Mouse (Mus musculus) hindbrain, embryonic 15.5 days (tissue): Measurements from ENCODE around the gene Plekho2. TPM values are rescaled to one million over a fixed set of nuclear protein-coding genes. Genes with fewer than 3 reads are reported as not detected.

Experiments
- ATAC-seq: fragments of 200-750 bp; cut with Nextera tagmentation; 2 replicates; pipeline ENCODE4 v1.8.0; 2017; ENCODE audit warnings: low read depth, moderate number of reproducible peaks, moderate TSS enrichment; ENCODE audit not compliant: low FRiP score
- H3K27ac ChIP-seq: fragments of 300-500 bp; sonication (generic); replicated peaks from 2 replicates; pipeline ENCODE4 v1.5.1; 2015; ENCODE audit warnings: mild to moderate bottlenecking, inconsistent platforms
- H3K27me3 ChIP-seq: fragments of 300-500 bp; sonication (generic); 2 replicates; pipeline ENCODE4 v1.6.1; 2015; ENCODE audit warnings: control low read depth, inconsistent platforms
- H3K36me3 ChIP-seq: fragments of 300-500 bp; sonication (generic); 2 replicates; pipeline ENCODE4 v1.6.1; 2015; ENCODE audit warnings: control low read depth, inconsistent platforms
- H3K4me1 ChIP-seq: fragments of 300-500 bp; sonication (generic); replicated peaks from 2 replicates; pipeline ENCODE4 v1.6.1; 2015; ENCODE audit warnings: control low read depth, inconsistent platforms
- H3K4me2 ChIP-seq: fragments of 300-500 bp; sonication (generic); 2 replicates; pipeline ENCODE4 v1.6.1; 2015; ENCODE audit warnings: moderate library complexity, mild to moderate bottlenecking, inconsistent platforms
- H3K4me3 ChIP-seq: fragments of 300-500 bp; sonication (generic); 2 replicates; pipeline ENCODE4 v1.5.1; 2015; ENCODE audit warnings: mild to moderate bottlenecking, inconsistent platforms
- H3K9ac ChIP-seq: fragments of 300-500 bp; sonication (generic); 2 replicates; pipeline ENCODE4 v1.6.1; 2015; ENCODE audit warnings: inconsistent platforms
- H3K9me3 ChIP-seq: fragments of 300-500 bp; sonication (generic); 2 replicates; pipeline ENCODE4 v1.6.1; 2016; ENCODE audit warnings: control low read depth, inconsistent platforms
- WGBS: fragments of 180-500 bp; shearing (Covaris S2); methylation state at CpG from one replicate; pipeline ENCODE4 v1.1.7; 2015; 5-methylcytosine and 5-hydroxymethylcytosine counted together
- polyA plus RNA-seq: library from polyadenylated mRNA; unstranded; fragments of >200 nt; fragmentation: Nextera tagmentation; extraction: Ambion mirVana; gene quantifications from 2 replicates; pipeline ENCODE4 v1.2.1, GENCODE M21; 2015

Gene Plekho2
- polyA plus RNA-seq, 1 experiment from 2014 or later: 8.0 TPM

- Histone ChIP-seq H3K4me1 (peaks cover 20% of the 10 kb centered on the region), H3K9ac (no peak overlapping the region), H3K36me3 (no peaks in the 10 kb centered on the region), H3K9me3 (no peaks in the 10 kb centered on the region), H3K27ac (no peak overlapping the region), H3K4me2 (no peak overlapping the region), H3K4me3 (no peak overlapping the region), H3K27me3 (no peaks in the 10 kb centered on the region)
- ATAC-seq: no peak
- 82% methylated on average over 5 of the region's 5 CpGs for WGBS
Measured at GRCm38 (mm10) chr9:65549643-65550042, 30.2 kb downstream of the Plekho2 start.

- no peak for ATAC-seq
- Histone ChIP-seq H3K27ac (no peak overlapping the region), H3K4me3 (no peak overlapping the region), H3K36me3 (no peaks in the 10 kb centered on the region), H3K4me2 (no peak overlapping the region), H3K4me1 (peaks cover 20% of the 10 kb centered on the region), H3K27me3 (no peaks in the 10 kb centered on the region), H3K9me3 (no peaks in the 10 kb centered on the region), H3K9ac (no peak overlapping the region)
- 60% methylated on average over 3 of the region's 3 CpGs for WGBS
Measured at GRCm38 (mm10) chr9:65549139-65549538, 30.7 kb downstream of the Plekho2 start.

- Histone ChIP-seq H3K9me3 (no peaks in the 10 kb centered on the region), H3K4me1 (peaks cover 20% of the 10 kb centered on the region), H3K36me3 (no peaks in the 10 kb centered on the region), H3K4me2 (no peak overlapping the region), H3K27me3 (no peaks in the 10 kb centered on the region), H3K27ac (no peak overlapping the region), H3K9ac (no peak overlapping the region), H3K4me3 (no peak overlapping the region)
- WGBS: 45% methylated on average over 8 of the region's 8 CpGs
- no peak for ATAC-seq
Measured at GRCm38 (mm10) chr9:65548311-65548710, 31.5 kb downstream of the Plekho2 start.

- Histone ChIP-seq H3K9me3 (no peaks in the 10 kb centered on the region), H3K4me2 (no peak overlapping the region), H3K27ac (no peak overlapping the region), H3K4me3 (no peak overlapping the region), H3K9ac (no peak overlapping the region), H3K36me3 (no peaks in the 10 kb centered on the region), H3K27me3 (no peaks in the 10 kb centered on the region), H3K4me1 (peaks cover 20% of the 10 kb centered on the region)
- WGBS: 47% methylated on average over 4 of the region's 4 CpGs
- ATAC-seq: no peak
Measured at GRCm38 (mm10) chr9:65547844-65548243, 32.0 kb downstream of the Plekho2 start.

GRCm38 (mm10) chr9:65547111-65547510 lies 32.7 kb downstream of the Plekho2 start:
- Histone ChIP-seq H3K4me3 (no peak overlapping the region), H3K4me2 (no peak overlapping the region), H3K9me3 (no peaks in the 10 kb centered on the region), H3K9ac (no peak overlapping the region), H3K4me1 (peaks cover 20% of the 10 kb centered on the region), H3K27me3 (no peaks in the 10 kb centered on the region), H3K27ac (no peak overlapping the region), H3K36me3 (no peaks in the 10 kb centered on the region)
- WGBS: 78% methylated on average over 5 of the region's 5 CpGs
- no peak for ATAC-seq

- no peaks in the 10 kb centered on the region for H3K36me3 ChIP-seq
- H3K4me3 ChIP-seq: no peak overlapping the region
- H3K4me2 ChIP-seq: no peak overlapping the region
- H3K4me1 ChIP-seq: peaks cover 20% of the 10 kb centered on the region
- H3K9me3 ChIP-seq: no peaks in the 10 kb centered on the region
- H3K9ac ChIP-seq: no peak overlapping the region
- 46% methylated on average over 4 of the region's 4 CpGs for WGBS
- no peaks in the 10 kb centered on the region for H3K27me3 ChIP-seq
- H3K27ac ChIP-seq: no peak overlapping the region
- no peak for ATAC-seq
Measured at GRCm38 (mm10) chr9:65546413-65546695, 33.5 kb downstream of the Plekho2 start.

GRCm38 (mm10) chr9:65545635-65546412 lies 34.0 kb downstream of the Plekho2 start:
- ATAC-seq: no peak
- no peak overlapping the region for H3K27ac ChIP-seq
- H3K4me1 ChIP-seq: peaks cover 17% of the 10 kb centered on the region
- no peaks in the 10 kb centered on the region for H3K27me3 ChIP-seq
- H3K9me3 ChIP-seq: no peaks in the 10 kb centered on the region
- H3K9ac ChIP-seq: no peak overlapping the region
- H3K36me3 ChIP-seq: no peaks in the 10 kb centered on the region
- no peak overlapping the region for H3K4me3 ChIP-seq
- H3K4me2 ChIP-seq: no peak overlapping the region
- WGBS: 59% methylated on average over 10 of the region's 10 CpGs

GRCm38 (mm10) chr9:65542111-65542524 lies 37.7 kb downstream of the Plekho2 start:
- no peaks in the 10 kb centered on the region for H3K9me3 ChIP-seq
- H3K4me3 ChIP-seq: no peak overlapping the region
- H3K27ac ChIP-seq: no peak overlapping the region
- H3K27me3 ChIP-seq: no peaks in the 10 kb centered on the region
- H3K4me2 ChIP-seq: no peak overlapping the region
- no peak for ATAC-seq
- H3K4me1 ChIP-seq: peaks cover 5% of the 10 kb centered on the region
- no peak overlapping the region for H3K9ac ChIP-seq
- no peaks in the 10 kb centered on the region for H3K36me3 ChIP-seq
- WGBS: 88% methylated on average over 7 of the region's 7 CpGs

- no peaks in the 10 kb centered on the region for H3K27me3 ChIP-seq
- 70% methylated on average over 13 of the region's 13 CpGs for WGBS
- H3K9ac ChIP-seq: no peak overlapping the region
- no peaks in the 10 kb centered on the region for H3K36me3 ChIP-seq
- no peaks in the 10 kb centered on the region for H3K9me3 ChIP-seq
- no peak overlapping the region for H3K27ac ChIP-seq
- H3K4me2 ChIP-seq: no peak overlapping the region
- peaks cover 5% of the 10 kb centered on the region for H3K4me1 ChIP-seq
- no peak overlapping the region for H3K4me3 ChIP-seq
- ATAC-seq: no peak
Measured at GRCm38 (mm10) chr9:65541126-65542068, 38.4 kb downstream of the Plekho2 start.

GRCm38 (mm10) chr9:65539697-65540096 lies 40.1 kb downstream of the Plekho2 start:
- no peak overlapping the region for H3K4me3 ChIP-seq

GRCm38 (mm10) chr9:65537901-65538630 lies 41.8 kb downstream of the Plekho2 start:
- no peaks in the 10 kb centered on the region for H3K4me1 ChIP-seq
- ATAC-seq: no peak
- H3K27me3 ChIP-seq: no peaks in the 10 kb centered on the region
- no peak overlapping the region for H3K27ac ChIP-seq
- H3K4me3 ChIP-seq: no peak overlapping the region
- H3K9ac ChIP-seq: no peak overlapping the region
- no peaks in the 10 kb centered on the region for H3K36me3 ChIP-seq
- no peaks in the 10 kb centered on the region for H3K9me3 ChIP-seq
- no peak overlapping the region for H3K4me2 ChIP-seq
- 91% methylated on average over 8 of the region's 8 CpGs for WGBS

More at GRCm38 (mm10) chr9:65539697-65540096, 40.1 kb downstream of the Plekho2 start:
- H3K4me1 ChIP-seq: no peaks in the 10 kb centered on the region
- 91% methylated on average over 9 of the region's 9 CpGs for WGBS
- H3K9ac ChIP-seq: no peak overlapping the region
- no peaks in the 10 kb centered on the region for H3K36me3 ChIP-seq
- H3K9me3 ChIP-seq: no peaks in the 10 kb centered on the region
- no peak for ATAC-seq
- no peak overlapping the region for H3K4me2 ChIP-seq
- no peak overlapping the region for H3K27ac ChIP-seq
- no peaks in the 10 kb centered on the region for H3K27me3 ChIP-seq

GRCm38 (mm10) chr9:65536491-65536890 lies 43.3 kb downstream of the Plekho2 start:
- Histone ChIP-seq H3K4me1 (no peaks in the 10 kb centered on the region), H3K36me3 (no peaks in the 10 kb centered on the region), H3K4me3 (no peak overlapping the region), H3K27me3 (no peaks in the 10 kb centered on the region), H3K4me2 (no peak overlapping the region), H3K27ac (no peak overlapping the region), H3K9me3 (no peaks in the 10 kb centered on the region), H3K9ac (no peak overlapping the region)
- 77% methylated on average over 4 of the region's 4 CpGs for WGBS
- ATAC-seq: no peak
